Mouse (Mus musculus) testis, adult 2 months (tissue): ENCODE measurements at regions not wholly inside any gene's neighbourhood (a gene's known extent, or its start where the extent isn't known, plus 50 kb on each side); places are given as distances from the start of the nearest gene placed in this dataset.

Experiments used
- CTCF ChIP-seq: fragments of 200-500 bp; IDR thresholded peaks from 2 replicates; pipeline ENCODE4 v1.5.1; 2012; ENCODE audit warnings: low read depth, mild to moderate bottlenecking, inconsistent platforms, low read length, moderate library complexity; ENCODE audit not compliant: control insufficient read depth, insufficient read depth, insufficient replicate concordance
- POLR2A ChIP-seq: fragments of 200-500 bp; IDR thresholded peaks from 2 replicates; pipeline ENCODE4 v1.6.1; 2012; ENCODE audit warnings: low read depth, mild to moderate bottlenecking, inconsistent platforms, low read length, moderate library complexity; ENCODE audit not compliant: control insufficient read depth

DNA sequence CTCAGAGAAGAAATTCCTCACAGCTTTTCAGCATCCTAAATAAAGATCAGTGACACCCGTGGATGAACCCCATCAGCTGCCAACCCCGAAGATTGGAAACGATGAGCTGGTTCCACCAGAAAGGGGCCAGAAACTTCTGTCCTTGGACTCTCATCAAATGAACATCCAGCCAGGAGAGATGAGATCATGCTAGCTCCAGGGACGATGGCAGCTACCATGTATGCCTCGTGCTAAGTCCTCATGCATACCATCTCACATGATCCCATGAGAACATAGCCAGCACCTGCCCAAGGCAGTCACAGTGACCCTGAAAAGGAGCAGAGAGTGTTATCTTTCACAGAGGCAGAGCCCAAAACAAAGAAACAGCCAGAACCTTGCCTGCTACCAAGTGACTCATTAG, 88.6 kb downstream of the Irs2 start:
- TF ChIP-seq CTCF (no peak), POLR2A (no peak)
